Mouse (Mus musculus) liver, adult 2 months (tissue): ENCODE results near the gene Cabp4.

Source experiments
- CTCF ChIP-seq: fragments of 200-500 bp; IDR thresholded peaks from 2 replicates; pipeline ENCODE4 v1.5.1; 2011; ENCODE audit warnings: low read depth, low read length, control low read depth
- POLR2A ChIP-seq: fragments of 200-500 bp; IDR thresholded peaks from 2 replicates; pipeline ENCODE4 v1.6.1; 2011; ENCODE audit warnings: low read length, control low read depth; ENCODE audit not compliant: insufficient read depth; ENCODE audit errors: extremely low read depth

GRCm38 (mm10) chr19:4164100-4164499 lies 20.3 kb upstream of the Cabp4 start:
- TF ChIP-seq CTCF, result no peak
- no peak for TF ChIP-seq POLR2A
